Mouse (Mus musculus): ENCODE measurements at regions not wholly inside any gene's neighbourhood (a gene's known extent, or its start where the extent isn't known, plus 50 kb on each side); places are given as distances from the start of the nearest gene placed in this dataset.

GRCm38 (mm10) chr12:59312703-59313102, 93.2 kb upstream of the Fbxo33 start:
- TF ChIP-seq RAD21 (IDR thresholded peaks at IDR 0.05; ENCODE audit: low read depth, low read length), result no peak
- TF ChIP-seq GATA1 (IDR thresholded peaks at IDR 0.05; ENCODE audit: low read depth, low read length), result 0 out of 2 replicates have a peak, but pooled peaks have one; percentile 24
- Histone ChIP-seq H3K9me3 (replicated peaks; ENCODE audit: insufficient read depth, low read length) (no peaks in the 10 kb centered on the region), H3K9ac (ENCODE audit: control insufficient read depth, low read depth, low read length, poor library complexity, severe bottlenecking) (no peak overlapping the region), H3K36me3 (ENCODE audit: control insufficient read depth in 1 of 2, insufficient read depth in 2 of 2, low read length in 2 of 2) (no peaks in the 10 kb centered on the region), H3K27me3 (ENCODE audit: control insufficient read depth in 1 of 2, insufficient read depth in 2 of 2, low read length in 2 of 2) (no peaks in the 10 kb centered on the region), H3K4me1 (ENCODE audit: control insufficient read depth in 1 of 2, insufficient read depth in 2 of 2, low read length in 2 of 2) (no peaks in the 10 kb centered on the region), H3K4me3 (ENCODE audit: control insufficient read depth in 1 of 2, insufficient read depth in 1 of 2, low read depth in 2 of 2, low read length in 2 of 2) (no peak overlapping the region), H3K79me2 (ENCODE audit: control insufficient read depth, insufficient read depth, low read length, poor library complexity) (no peaks in the 10 kb centered on the region), H3K27ac (ENCODE audit: control insufficient read depth, low read depth, low read length) (no peak overlapping the region)
- peak; percentile 34 for DNase-seq (ENCODE audit: low read depth, low spot score)

GRCm38 (mm10) chr12:59307958-59308357, 88.4 kb upstream of the Fbxo33 start:
- Histone ChIP-seq H3K9me3 (replicated peaks; ENCODE audit: insufficient read depth, low read length) (no peaks in the 10 kb centered on the region), H3K9ac (ENCODE audit: control insufficient read depth, low read depth, low read length, poor library complexity, severe bottlenecking) (no peak overlapping the region), H3K4me1 (ENCODE audit: control insufficient read depth in 1 of 2, insufficient read depth in 2 of 2, low read length in 2 of 2) (no peaks in the 10 kb centered on the region), H3K4me3 (ENCODE audit: control insufficient read depth in 1 of 2, insufficient read depth in 1 of 2, low read depth in 2 of 2, low read length in 2 of 2) (no peak overlapping the region), H3K27ac (ENCODE audit: control insufficient read depth, low read depth, low read length) (no peak overlapping the region), H3K36me3 (ENCODE audit: control insufficient read depth in 1 of 2, insufficient read depth in 2 of 2, low read length in 2 of 2) (no peaks in the 10 kb centered on the region), H3K79me2 (ENCODE audit: control insufficient read depth, insufficient read depth, low read length, poor library complexity) (no peaks in the 10 kb centered on the region), H3K27me3 (ENCODE audit: control insufficient read depth in 1 of 2, insufficient read depth in 2 of 2, low read length in 2 of 2) (no peaks in the 10 kb centered on the region)
- TF ChIP-seq KAT2A (conservative IDR thresholded peaks at IDR 0.05; ENCODE audit: low read depth, low read length), result no peak
- no peak for TF ChIP-seq TBP (IDR thresholded peaks at IDR 0.05; ENCODE audit: low read depth, low read length)
- no peak for TF ChIP-seq MAFK (IDR thresholded peaks at IDR 0.05; ENCODE audit: borderline replicate concordance, low read depth, low read length)
- TF ChIP-seq USF1 (IDR thresholded peaks at IDR 0.05; ENCODE audit: low read depth, low read length), result no peak
- no peak for DNase-seq (ENCODE audit: low read depth, low spot score)

- no peak for TF ChIP-seq NELFE (IDR thresholded peaks at IDR 0.05; ENCODE audit: low read depth, low read length)
- TF ChIP-seq CHD1 (IDR thresholded peaks at IDR 0.05; ENCODE audit: low read depth, low read length), result no peak
- no peak for TF ChIP-seq POLR2AphosphoS5 (IDR thresholded peaks at IDR 0.05; ENCODE audit: borderline replicate concordance, low read depth, low read length)
- no peak for TF ChIP-seq RAD21 (IDR thresholded peaks at IDR 0.05; ENCODE audit: low read depth, low read length)
- Histone ChIP-seq H3K79me2 (ENCODE audit: control insufficient read depth, insufficient read depth, low read length, poor library complexity) (no peaks in the 10 kb centered on the region), H3K27me3 (ENCODE audit: control insufficient read depth in 1 of 2, insufficient read depth in 2 of 2, low read length in 2 of 2) (no peaks in the 10 kb centered on the region), H3K9me3 (replicated peaks; ENCODE audit: insufficient read depth, low read length) (no peaks in the 10 kb centered on the region), H3K27ac (ENCODE audit: control insufficient read depth, low read depth, low read length) (no peak overlapping the region), H3K9ac (ENCODE audit: control insufficient read depth, low read depth, low read length, poor library complexity, severe bottlenecking) (no peak overlapping the region), H3K36me3 (ENCODE audit: control insufficient read depth in 1 of 2, insufficient read depth in 2 of 2, low read length in 2 of 2) (no peaks in the 10 kb centered on the region), H3K4me3 (ENCODE audit: control insufficient read depth in 1 of 2, insufficient read depth in 1 of 2, low read depth in 2 of 2, low read length in 2 of 2) (no peak overlapping the region), H3K4me1 (ENCODE audit: control insufficient read depth in 1 of 2, insufficient read depth in 2 of 2, low read length in 2 of 2) (no peaks in the 10 kb centered on the region)
- no peak for DNase-seq (ENCODE audit: low read depth, low spot score)
These were observed 85.0 kb upstream of the Fbxo33 start for GRCm38 (mm10) chr12:59304522-59304921.

All from MEL (cell line).